Mouse (Mus musculus) spleen, adult 2 months (tissue): ENCODE measurements at regions not wholly inside any gene's neighbourhood (a gene's known extent, or its start where the extent isn't known, plus 50 kb on each side); places are given as distances from the start of the nearest gene placed in this dataset.

Experiments
- CTCF ChIP-seq: fragments of 200-500 bp; IDR thresholded peaks from 2 replicates; pipeline ENCODE4 v1.5.1; 2011; ENCODE audit warnings: mild to moderate bottlenecking, inconsistent platforms; ENCODE audit not compliant: insufficient read depth, insufficient read length, insufficient replicate concordance; ENCODE audit errors: extremely low read depth
- POLR2A ChIP-seq: fragments of 200-500 bp; IDR thresholded peaks from 2 replicates; pipeline ENCODE4 v1.6.1; 2011; ENCODE audit warnings: low read depth, low read length, inconsistent platforms

GRCm38 (mm10) chr4:127536952-127537351, 179.0 kb upstream of the Gjb5 start:
- TF ChIP-seq POLR2A (no peak), CTCF (no peak)
